Mouse (Mus musculus) ES-E14 (cell line): ENCODE results near the gene Wdr20. TPM values are rescaled to one million over a fixed set of nuclear protein-coding genes. Genes with fewer than 3 reads are reported as not detected.

Source experiments
- DNase-seq: peaks from one replicate; pipeline ENCODE4 v3.0.0-alpha.2; 2013; ENCODE audit warnings: low read depth, low spot score
- H3K27ac ChIP-seq: 2 replicates; pipeline ENCODE4 v1.5.1; 2012; ENCODE audit warnings: low read depth, mild to moderate bottlenecking, low read length, moderate library complexity, mixed read lengths; ENCODE audit not compliant: poor library complexity, insufficient read depth, severe bottlenecking
- H3K36me3 ChIP-seq: 2 replicates; pipeline ENCODE4 v1.6.1; 2012; ENCODE audit warnings: mild to moderate bottlenecking, low read length, moderate library complexity, mixed read lengths; ENCODE audit not compliant: control insufficient read depth, poor library complexity, insufficient read depth, severe bottlenecking
- H3K4me1 ChIP-seq, 2 experiments: fragments of 150-350 bp in 1 of 2; sonication (generic) in 1 of 2; 2 replicates each; pipeline ENCODE4 v1.6.1; 2012; ENCODE audit warnings: low read length in 2 of 2, mild to moderate bottlenecking in 1 of 2, mixed read lengths in 1 of 2; ENCODE audit not compliant: control insufficient read depth in 2 of 2, insufficient read depth in 2 of 2, poor library complexity in 1 of 2
- H3K4me3 ChIP-seq, 2 experiments: fragments of 150-350 bp in 1 of 2; sonication (generic) in 1 of 2; 2 replicates each; pipeline ENCODE4 v1.5.1; 2012; ENCODE audit warnings: low read length in 2 of 2, low read depth in 1 of 2, mild to moderate bottlenecking in 1 of 2, mixed read lengths in 1 of 2; ENCODE audit not compliant: insufficient read depth in 1 of 2, poor library complexity in 1 of 2, severe bottlenecking in 1 of 2
- H3K9ac ChIP-seq: 2 replicates; pipeline ENCODE4 v1.6.1; 2012; ENCODE audit warnings: low read depth, mild to moderate bottlenecking, low read length, mixed read lengths; ENCODE audit not compliant: poor library complexity, insufficient read depth, severe bottlenecking
- H3K9me3 ChIP-seq: fragments of 150-350 bp; sonication (generic); 2 replicates; pipeline ENCODE4 v1.6.1; 2012; ENCODE audit warnings: low read depth, mild to moderate bottlenecking, low read length; ENCODE audit not compliant: control insufficient read depth, insufficient read depth
- CHD2 ChIP-seq: IDR thresholded peaks from 2 replicates; pipeline ENCODE4 v1.6.1; 2014; ENCODE audit warnings: mild to moderate bottlenecking, low read depth, low read length, inconsistent platforms
- HCFC1 ChIP-seq: IDR thresholded peaks from 2 replicates; pipeline ENCODE4 v1.6.1; 2012; ENCODE audit warnings: low read length, inconsistent platforms, borderline replicate concordance; ENCODE audit not compliant: insufficient read depth
- MAFK ChIP-seq: IDR thresholded peaks from 2 replicates; pipeline ENCODE4 v1.6.1; 2014; ENCODE audit warnings: mild to moderate bottlenecking, low read depth, low read length, inconsistent platforms; ENCODE audit not compliant: insufficient read depth
- ZC3H11A ChIP-seq: IDR thresholded peaks from 2 replicates; pipeline ENCODE4 v1.6.1; 2012; ENCODE audit warnings: low read depth, mild to moderate bottlenecking, inconsistent platforms, low read length, borderline replicate concordance
- ZNF384 ChIP-seq: IDR thresholded peaks from 2 replicates; pipeline ENCODE4 v1.6.1; 2012; ENCODE audit warnings: low read depth, low read length, inconsistent platforms
- in situ Hi-C, 2 experiments: fragments of 600-800 bp; cut with MboI; formaldehyde crosslinking; loops; one replicate each; pipeline ENCODE4 v1.15.1; 2025; ENCODE audit warnings: low sequenced_read_pairs in 2 of 2, inconsistent platforms in 1 of 2; ENCODE audit not compliant: unreplicated experiment in 2 of 2
- total RNA-seq: library from RNA; depleted of rRNA; stranded (reverse); fragments of 300-350 nt; gene quantifications from 2 replicates; pipeline ENCODE4 v1.2.3, GENCODE M21; 2012

Wdr20 gene
- total RNA-seq, 1 experiment: 30.3 TPM

GRCm38 (mm10) chr12:110714215-110714614 lies 23.5 kb upstream of the Wdr20 start:
- Histone ChIP-seq H3K9me3 (no peaks in the 10 kb centered on the region), H3K36me3 (no peaks in the 10 kb centered on the region), H3K4me3 (no peak overlapping the region), H3K27ac (no peak overlapping the region), H3K9ac (no peak overlapping the region), H3K4me1 (peaks cover 4 to 5% of the 10 kb centered on the region in 2 experiments; a peak in 3 of 4 replicates)
- TF ChIP-seq MAFK: no peak
- no peak for DNase-seq
- in situ Hi-C loops: no loop called here

- Histone ChIP-seq H3K9me3 (no peaks in the 10 kb centered on the region), H3K36me3 (no peaks in the 10 kb centered on the region), H3K27ac (no peak overlapping the region), H3K4me1 (peaks cover 3 to 4% of the 10 kb centered on the region in 2 experiments; a peak in 2 of 4 replicates), H3K4me3 (no peak overlapping the region), H3K9ac (no peak overlapping the region)
- in situ Hi-C loops: no loop called here
- DNase-seq: no peak
- TF ChIP-seq ZNF384: no peak
Observed at GRCm38 (mm10) chr12:110716004-110716403, 21.7 kb upstream of the Wdr20 start.

GRCm38 (mm10) chr12:110725051-110725450 lies 12.7 kb upstream of the Wdr20 start:
- peak overlapping the region; percentile 90 for H3K27ac ChIP-seq
- H3K9ac ChIP-seq: no peak overlapping the region
- in situ Hi-C loops: no loop called here
- TF ChIP-seq MAFK (no peak), ZC3H11A (no peak), HCFC1 (no peak), ZNF384 (no peak), CHD2 (no peak)
- no peaks in the 10 kb centered on the region for H3K4me1 ChIP-seq
- H3K9me3 ChIP-seq: 0 out of 2 replicates have a peak, but pooled peaks cover 1% of the 10 kb centered on the region
- no peak for DNase-seq
- no peak overlapping the region for H3K4me3 ChIP-seq
- no peaks in the 10 kb centered on the region; the same call in 1 of the 2 replicates for H3K36me3 ChIP-seq

GRCm38 (mm10) chr12:110725489-110725888 lies 12.3 kb upstream of the Wdr20 start:
- no peaks in the 10 kb centered on the region; the same call in 1 of the 2 replicates for H3K36me3 ChIP-seq
- no peak for TF ChIP-seq MAFK
- TF ChIP-seq ZC3H11A: no peak
- H3K27ac ChIP-seq: peak overlapping the region; percentile 90

GRCm38 (mm10) chr12:110726428-110726827 lies 11.3 kb upstream of the Wdr20 start:
- Histone ChIP-seq H3K9me3 (0 out of 2 replicates have a peak, but pooled peaks cover 1% of the 10 kb centered on the region), H3K4me1 (no peaks in the 10 kb centered on the region), H3K27ac (no peak overlapping the region), H3K36me3 (no peaks in the 10 kb centered on the region; the same call in 1 of the 2 replicates), H3K4me3 (no peak overlapping the region), H3K9ac (no peak overlapping the region)
- in situ Hi-C loops: no loop called here
- TF ChIP-seq HCFC1: no peak
- no peak for TF ChIP-seq CHD2
- TF ChIP-seq ZNF384: no peak
- no peak for TF ChIP-seq ZC3H11A
- no peak for TF ChIP-seq MAFK
- no peak for DNase-seq

More at GRCm38 (mm10) chr12:110725489-110725888, 12.3 kb upstream of the Wdr20 start:
- H3K4me1 ChIP-seq: no peaks in the 10 kb centered on the region
- 0 out of 2 replicates have a peak, but pooled peaks cover 1% of the 10 kb centered on the region for H3K9me3 ChIP-seq
- H3K9ac ChIP-seq: no peak overlapping the region
- no peak overlapping the region for H3K4me3 ChIP-seq
- in situ Hi-C loops: no loop called here
- no peak for DNase-seq
